Mouse (Mus musculus): ENCODE data around the gene Bdkrb1. TPM values are rescaled to one million over a fixed set of nuclear protein-coding genes. Genes with fewer than 3 reads are reported as not detected.

The Bdkrb1 gene
- not detected in 2 replicates for polyA plus RNA-seq (2016; fragmentation: Nextera tagmentation; extraction: Ambion mirVana)

GRCm38 (mm10) chr12:105602581-105603210, at the start of gene Bdkrb1:
Gene Bdkrb1 (plus strand): TSS chr12:105603085.
- WGBS: 90% methylated on average over 11 of the region's 11 CpGs
- H3K4me1 ChIP-seq: peaks cover 59% of the 10 kb centered on the region
- peaks cover 25% of the 10 kb centered on the region for H3K27me3 ChIP-seq (ENCODE audit: poor library complexity, severe bottlenecking)
- H3K9me3 ChIP-seq: no peaks in the 10 kb centered on the region; the same call in 1 of the 2 replicates
- DNase-seq (ENCODE audit: extremely low spot score, low spot score): no peak
- H3K4me3 ChIP-seq: no peak within 1 kb of the TSS
- H3K36me3 ChIP-seq (replicated peaks): no peaks in the 10 kb centered on the region
- 0 out of 2 replicates have a peak within 1 kb of the TSS, but pooled peaks have one; percentile 5 for H3K27ac ChIP-seq

GRCm38 (mm10) chr12:105554151-105554772, 48.6 kb upstream of the Bdkrb1 start:
- Histone ChIP-seq H3K27ac (no peak overlapping the region), H3K4me1 (peaks cover 21% of the 10 kb centered on the region), H3K27me3 (ENCODE audit: poor library complexity, severe bottlenecking) (0 out of 2 replicates have a peak, but pooled peaks cover 5% of the 10 kb centered on the region), H3K9me3 (no peaks in the 10 kb centered on the region), H3K36me3 (replicated peaks) (no peaks in the 10 kb centered on the region), H3K4me3 (no peak overlapping the region)
- WGBS: 78% methylated on average over 8 of the region's 8 CpGs
- no peak for DNase-seq (ENCODE audit: extremely low spot score, low spot score)

GRCm38 (mm10) chr12:105555172-105555571, 47.7 kb upstream of the Bdkrb1 start:
- no peak for DNase-seq (ENCODE audit: extremely low spot score, low spot score)
- no peak overlapping the region for H3K4me3 ChIP-seq
- 0 out of 2 replicates have a peak, but pooled peaks cover 5% of the 10 kb centered on the region for H3K27me3 ChIP-seq (ENCODE audit: poor library complexity, severe bottlenecking)
- 80% methylated on average over 5 of the region's 5 CpGs for WGBS
- no peak overlapping the region for H3K27ac ChIP-seq
- H3K36me3 ChIP-seq (replicated peaks): no peaks in the 10 kb centered on the region
- H3K4me1 ChIP-seq: peaks cover 21% of the 10 kb centered on the region
- no peaks in the 10 kb centered on the region for H3K9me3 ChIP-seq

GRCm38 (mm10) chr12:105557250-105557925, 45.5 kb upstream of the Bdkrb1 start:
- H3K27ac ChIP-seq: 0 out of 2 replicates have a peak overlapping the region, but pooled peaks have one; percentile 15
- peaks cover 25% of the 10 kb centered on the region for H3K27me3 ChIP-seq (ENCODE audit: poor library complexity, severe bottlenecking)
- no peaks in the 10 kb centered on the region for H3K36me3 ChIP-seq (replicated peaks)
- peaks cover 37% of the 10 kb centered on the region for H3K4me1 ChIP-seq
- no peak for DNase-seq (ENCODE audit: extremely low spot score, low spot score)
- WGBS: 65% methylated on average over 7 of the region's 7 CpGs
- H3K9me3 ChIP-seq: no peaks in the 10 kb centered on the region
- no peak overlapping the region for H3K4me3 ChIP-seq

GRCm38 (mm10) chr12:105561007-105561534, 41.8 kb upstream of the Bdkrb1 start:
- no peak overlapping the region for H3K4me3 ChIP-seq
- peaks cover 61% of the 10 kb centered on the region for H3K27me3 ChIP-seq (ENCODE audit: poor library complexity, severe bottlenecking)

GRCm38 (mm10) chr12:105562056-105562820, 40.6 kb upstream of the Bdkrb1 start:
- Histone ChIP-seq H3K27me3 (ENCODE audit: poor library complexity, severe bottlenecking) (peaks cover 56% of the 10 kb centered on the region), H3K9me3 (peaks cover 6% of the 10 kb centered on the region; the same call in 1 of the 2 replicates), H3K4me1 (peaks cover 35% of the 10 kb centered on the region), H3K36me3 (replicated peaks) (no peaks in the 10 kb centered on the region), H3K27ac (no peak overlapping the region), H3K4me3 (peak overlapping the region; percentile 52)
- DNase-seq (ENCODE audit: extremely low spot score, low spot score): no peak
- WGBS: 39% methylated on average over 8 of the region's 8 CpGs

More at GRCm38 (mm10) chr12:105561007-105561534, 41.8 kb upstream of the Bdkrb1 start:
- no peak for DNase-seq (ENCODE audit: extremely low spot score, low spot score)
- H3K27ac ChIP-seq: no peak overlapping the region
- H3K9me3 ChIP-seq: no peaks in the 10 kb centered on the region
- 55% methylated on average over 8 of the region's 8 CpGs for WGBS
- peaks cover 42% of the 10 kb centered on the region for H3K4me1 ChIP-seq
- H3K36me3 ChIP-seq (replicated peaks): no peaks in the 10 kb centered on the region

GRCm38 (mm10) chr12:105562936-105563680, 39.8 kb upstream of the Bdkrb1 start, which contains the start of gene Bdkrb2:
Gene Bdkrb2 (plus strand): TSS chr12:105563226.
- peak; percentile 52 for DNase-seq (ENCODE audit: extremely low spot score, low spot score)
- peaks cover 7% of the 10 kb centered on the region; the same call in 1 of the 2 replicates for H3K9me3 ChIP-seq
- H3K27me3 ChIP-seq (ENCODE audit: poor library complexity, severe bottlenecking): peaks cover 56% of the 10 kb centered on the region
- peak within 1 kb of the TSS; percentile 52 for H3K4me3 ChIP-seq
- peaks cover 35% of the 10 kb centered on the region for H3K4me1 ChIP-seq
- H3K27ac ChIP-seq: no peak within 1 kb of the TSS; the same call in 1 of the 2 replicates
- H3K36me3 ChIP-seq (replicated peaks): no peaks in the 10 kb centered on the region
- 4% methylated on average over 25 of the region's 25 CpGs for WGBS

- Histone ChIP-seq H3K27me3 (ENCODE audit: poor library complexity, severe bottlenecking) (peaks cover 56% of the 10 kb centered on the region), H3K4me1 (peaks cover 35% of the 10 kb centered on the region), H3K36me3 (replicated peaks) (no peaks in the 10 kb centered on the region), H3K4me3 (peak overlapping the region; percentile 52), H3K9me3 (peaks cover 7% of the 10 kb centered on the region; the same call in 1 of the 2 replicates), H3K27ac (no peak overlapping the region; the same call in 1 of the 2 replicates)
- WGBS: 10% methylated on average over 25 of the region's 25 CpGs
- no peak for DNase-seq (ENCODE audit: extremely low spot score, low spot score)
These were observed 39.1 kb upstream of the Bdkrb1 start for GRCm38 (mm10) chr12:105563726-105564275.

GRCm38 (mm10) chr12:105565221-105565620, 37.7 kb upstream of the Bdkrb1 start:
- no peak overlapping the region for H3K27ac ChIP-seq
- DNase-seq (ENCODE audit: extremely low spot score, low spot score): no peak
- peaks cover 7% of the 10 kb centered on the region; the same call in 1 of the 2 replicates for H3K9me3 ChIP-seq
- no peaks in the 10 kb centered on the region for H3K36me3 ChIP-seq (replicated peaks)
- peaks cover 35% of the 10 kb centered on the region for H3K4me1 ChIP-seq
- 74% methylated on average over 5 of the region's 5 CpGs for WGBS
- no peak overlapping the region for H3K4me3 ChIP-seq
- H3K27me3 ChIP-seq (ENCODE audit: poor library complexity, severe bottlenecking): peaks cover 56% of the 10 kb centered on the region

GRCm38 (mm10) chr12:105571867-105572266, 31.0 kb upstream of the Bdkrb1 start:
- Histone ChIP-seq H3K27ac (no peak overlapping the region), H3K27me3 (ENCODE audit: poor library complexity, severe bottlenecking) (no peaks in the 10 kb centered on the region), H3K4me3 (no peak overlapping the region), H3K4me1 (peaks cover 10% of the 10 kb centered on the region), H3K9me3 (peaks cover 4% of the 10 kb centered on the region; the same call in 1 of the 2 replicates), H3K36me3 (replicated peaks) (no peaks in the 10 kb centered on the region)
- WGBS: 67% methylated on average over 3 of the region's 3 CpGs
- no peak for DNase-seq (ENCODE audit: extremely low spot score, low spot score)

GRCm38 (mm10) chr12:105572622-105573021, 30.3 kb upstream of the Bdkrb1 start:
- Histone ChIP-seq H3K36me3 (replicated peaks) (no peaks in the 10 kb centered on the region), H3K4me3 (no peak overlapping the region), H3K27me3 (ENCODE audit: poor library complexity, severe bottlenecking) (no peaks in the 10 kb centered on the region), H3K9me3 (no peaks in the 10 kb centered on the region), H3K4me1 (peaks cover 10% of the 10 kb centered on the region), H3K27ac (no peak overlapping the region)
- 81% methylated on average over 2 of the region's 2 CpGs for WGBS
- no peak for DNase-seq (ENCODE audit: extremely low spot score, low spot score)

All from forebrain, embryonic 10.5 days (tissue).